Mouse (Mus musculus): ENCODE measurements around the gene Srgap2.
A peak's percentile ranks its signal among the peaks of the same experiment; 100 is the strongest.

Gene Srgap2

DNA sequence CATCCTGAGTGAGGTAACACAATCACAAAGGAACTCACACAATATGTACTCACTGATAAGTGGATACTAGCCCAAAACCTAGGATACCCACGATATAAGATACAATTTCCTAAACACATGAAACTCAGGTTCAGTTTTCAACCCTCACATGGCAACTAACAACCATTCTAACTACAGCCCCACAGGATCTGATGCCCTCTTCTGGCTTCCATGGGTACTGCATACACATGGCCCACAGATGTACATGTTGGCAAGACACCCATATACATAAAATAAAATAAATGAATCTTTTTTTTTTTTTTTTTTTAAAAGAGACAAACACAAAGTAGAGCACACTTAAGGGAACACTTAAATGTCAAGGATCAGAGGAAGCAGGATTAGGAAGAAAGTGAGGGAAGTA, 198.1 kb downstream of the Srgap2 start:
- DNase-seq: peak; percentile 30

DNA sequence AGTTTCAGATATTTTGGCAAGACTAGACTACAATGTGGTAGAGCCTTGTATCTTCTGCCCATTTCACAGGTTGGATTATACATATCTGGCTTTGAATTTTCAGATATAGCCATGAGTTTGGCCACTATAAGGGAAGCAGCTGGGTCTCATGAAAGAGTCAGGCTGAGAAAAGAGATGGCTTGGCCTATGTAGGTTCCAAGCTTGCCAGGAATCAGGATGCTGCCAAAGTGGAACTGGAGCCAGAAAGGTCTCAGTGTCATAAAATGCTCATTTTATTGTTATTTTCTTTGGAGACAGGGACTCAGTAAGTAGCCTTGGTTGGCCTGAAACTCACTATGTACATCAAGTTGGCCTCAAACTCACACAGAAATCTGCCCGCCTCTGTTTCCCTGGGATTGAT, 200.0 kb downstream of the Srgap2 start:
- no peak for DNase-seq

DNA sequence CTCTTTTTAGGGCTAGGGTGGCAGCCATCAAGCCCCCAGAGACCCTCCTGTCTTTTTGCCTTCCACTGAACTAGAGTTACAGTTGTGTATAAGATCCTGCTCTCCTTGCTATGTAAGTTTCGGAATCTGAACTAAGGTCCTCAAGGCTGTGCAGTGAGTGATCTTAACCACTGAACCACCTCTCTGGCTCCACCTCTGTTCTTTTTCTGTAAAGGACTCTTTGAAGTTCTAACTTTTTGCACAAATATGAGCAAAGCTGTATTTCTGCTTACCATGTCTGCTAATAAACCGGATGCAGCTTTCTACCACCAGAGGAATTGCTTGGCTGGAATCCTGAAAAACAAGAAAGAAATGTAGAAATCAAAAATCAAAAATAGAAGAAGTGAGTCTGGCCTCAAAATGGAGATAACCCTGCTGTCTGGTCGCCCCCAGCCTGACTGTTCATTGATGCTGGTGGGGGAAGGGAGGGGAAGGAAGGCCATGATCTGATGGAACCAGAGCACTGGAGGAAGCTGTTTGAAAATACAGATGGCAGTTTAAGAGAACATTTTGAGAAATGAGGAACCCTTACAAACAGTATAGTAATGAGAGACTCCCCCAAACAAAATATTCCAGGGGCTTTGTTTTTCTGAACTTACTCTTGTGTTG, 202.2 kb downstream of the Srgap2 start:
- DNase-seq: no peak

DNA sequence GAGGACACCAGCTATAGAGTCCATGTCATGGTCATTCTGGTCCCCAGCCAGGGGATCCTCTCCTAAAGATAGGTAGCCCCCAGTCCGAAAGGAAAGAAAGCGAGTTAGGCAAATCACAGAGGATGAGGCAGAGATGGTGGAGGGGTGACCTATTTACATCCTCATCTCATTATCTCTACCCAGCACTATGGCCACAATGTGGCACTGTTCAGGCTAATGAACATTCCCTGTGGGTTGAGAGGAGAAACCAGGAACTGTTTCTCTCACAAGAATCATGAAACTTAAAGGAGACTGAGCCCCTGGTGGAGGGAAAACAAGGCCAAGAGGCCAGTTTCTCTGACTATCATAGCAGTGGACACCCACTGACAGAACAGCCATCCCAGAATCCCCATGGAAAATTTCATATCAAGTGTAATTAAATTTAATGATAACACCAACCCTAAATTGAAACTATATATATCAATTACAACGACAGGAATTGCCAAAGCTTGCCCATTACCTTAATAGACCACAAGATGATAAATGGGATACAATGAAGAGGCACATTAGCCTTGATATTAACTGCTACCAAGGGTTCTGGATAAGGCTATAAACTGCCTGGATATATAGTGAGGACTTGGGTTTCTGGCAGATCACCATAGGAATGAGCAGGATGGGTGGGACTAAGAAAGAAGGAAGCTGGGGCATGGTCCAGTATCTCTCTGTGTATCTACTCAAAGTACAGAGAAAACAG, 207.4 kb downstream of the Srgap2 start:
- no peak for DNase-seq

DNA sequence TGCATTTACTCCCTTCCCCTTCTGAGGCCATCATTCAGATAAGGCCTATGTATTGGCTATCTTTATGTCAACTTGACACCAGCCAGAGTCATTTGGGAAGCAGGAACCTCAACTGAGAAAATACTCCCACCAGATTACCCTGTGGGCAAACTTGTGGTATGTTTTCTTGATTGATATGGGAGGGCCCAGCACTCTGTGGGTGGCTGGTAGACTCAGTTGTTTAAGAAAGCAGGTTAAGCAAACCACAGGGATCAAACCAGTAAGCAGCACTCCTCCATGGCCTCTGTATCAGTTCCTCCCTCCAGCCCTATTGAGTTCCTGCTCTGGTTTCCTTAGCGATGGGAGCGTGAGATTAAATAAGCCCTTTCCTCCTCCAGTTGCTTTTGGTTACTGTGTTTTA, 208.8 kb downstream of the Srgap2 start:
- no peak for DNase-seq

DNA sequence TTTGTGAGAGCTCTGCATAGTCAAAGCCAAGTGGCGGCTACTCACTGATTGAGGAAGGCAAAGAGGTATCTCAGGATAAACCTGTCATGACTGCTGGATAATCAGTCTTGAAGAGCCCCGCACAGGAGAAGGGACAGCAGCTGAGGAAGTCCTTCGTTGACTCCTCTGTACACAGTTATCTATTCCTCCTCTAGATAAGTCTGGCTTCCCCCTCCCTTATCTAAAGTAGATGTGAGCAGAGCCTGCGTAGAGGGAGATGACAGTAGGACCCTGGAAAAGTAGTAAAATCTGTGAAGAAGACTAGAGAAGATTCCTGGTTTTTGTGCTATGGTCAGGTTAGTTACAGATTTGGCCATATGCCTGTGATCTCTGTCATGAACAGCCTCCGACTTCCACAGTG, 209.5 kb downstream of the Srgap2 start:
- no peak for DNase-seq

DNA sequence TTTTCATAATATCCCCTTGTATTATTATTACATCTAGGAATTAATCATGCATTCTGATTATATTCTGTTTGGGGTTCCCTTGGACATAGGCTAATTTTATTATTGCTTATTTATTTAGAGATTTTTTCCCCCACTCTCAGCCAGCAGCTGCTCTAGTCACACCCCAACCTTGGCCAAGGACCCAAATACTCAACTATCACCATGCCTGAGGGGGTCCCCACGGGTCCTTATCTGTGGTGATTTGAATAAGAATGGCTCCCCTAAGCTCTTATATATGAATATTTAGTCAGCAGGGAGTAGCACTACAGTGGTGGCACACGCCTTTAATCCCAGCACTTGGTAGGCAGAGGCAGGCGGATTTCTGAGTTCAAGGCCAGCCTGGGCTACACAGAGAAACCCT, 215.9 kb downstream of the Srgap2 start:
- DNase-seq: no peak

DNA sequence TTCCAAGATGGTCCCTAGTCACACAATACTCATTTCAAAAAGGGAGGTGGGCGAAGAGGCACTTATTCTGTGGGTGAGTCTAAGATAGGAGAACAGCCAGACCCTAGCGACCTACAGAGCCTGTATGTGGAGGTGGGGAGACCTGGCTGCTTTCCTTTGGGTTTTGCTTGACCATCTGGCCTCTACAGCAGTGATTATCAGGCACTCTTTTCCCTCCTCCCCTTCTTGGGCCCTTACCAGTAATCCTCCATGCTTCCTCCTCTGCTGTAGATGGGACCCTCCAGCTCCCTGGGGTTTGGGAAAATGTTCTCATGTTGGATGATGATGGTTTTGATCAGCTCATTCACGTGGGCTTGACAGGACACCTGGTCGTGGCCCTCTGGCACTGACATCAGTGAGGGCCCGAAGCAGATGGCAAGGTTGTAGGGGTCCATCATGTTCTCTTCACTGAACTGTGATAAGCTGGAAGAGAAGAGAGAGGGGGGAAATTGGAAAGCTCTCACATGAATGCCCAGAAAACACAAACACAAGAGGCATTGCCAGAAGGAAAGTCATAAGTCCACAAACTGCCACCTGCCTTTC, 216.8 kb downstream of the Srgap2 start:
- no peak for DNase-seq

DNA sequence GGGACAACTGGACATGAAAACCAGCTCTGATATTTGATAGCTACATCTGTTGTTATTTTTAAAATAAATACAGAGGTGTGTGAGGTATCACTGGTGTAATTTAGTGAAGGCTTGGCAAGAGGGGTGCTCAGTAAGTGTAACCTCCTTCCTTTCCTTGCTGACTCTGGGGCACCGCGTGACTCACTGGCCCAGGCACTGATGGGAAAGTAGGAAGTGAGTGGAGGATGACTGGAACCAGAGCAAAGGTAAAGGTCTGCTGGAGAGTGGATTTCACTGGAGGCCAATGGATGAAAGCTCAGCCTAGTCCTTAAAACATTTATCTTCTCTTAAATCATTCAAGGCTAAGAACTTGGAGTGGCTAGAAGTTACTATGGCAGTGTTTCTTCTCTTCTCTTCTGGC, 226.4 kb downstream of the Srgap2 start:
- DNase-seq: no peak

DNA sequence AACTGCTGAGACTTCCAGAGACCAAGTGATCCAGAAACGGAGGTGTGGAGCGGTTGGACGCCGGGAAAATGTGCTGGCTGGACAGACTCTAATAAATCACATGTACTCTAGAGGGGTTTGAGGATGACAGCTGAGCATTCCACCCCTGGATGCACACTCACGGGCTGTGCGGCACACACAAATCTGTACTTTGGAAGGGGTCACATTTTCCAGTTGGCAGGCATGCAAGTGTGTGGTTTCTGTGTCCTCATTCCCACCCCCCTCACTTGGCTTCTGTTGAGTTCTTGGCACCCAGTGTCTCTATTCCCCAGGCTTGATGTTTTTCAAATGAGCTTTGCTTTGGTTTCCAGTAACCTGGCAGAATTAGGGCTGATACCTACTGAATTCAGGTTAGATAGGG, 227.4 kb downstream of the Srgap2 start:
- DNase-seq: no peak

DNA sequence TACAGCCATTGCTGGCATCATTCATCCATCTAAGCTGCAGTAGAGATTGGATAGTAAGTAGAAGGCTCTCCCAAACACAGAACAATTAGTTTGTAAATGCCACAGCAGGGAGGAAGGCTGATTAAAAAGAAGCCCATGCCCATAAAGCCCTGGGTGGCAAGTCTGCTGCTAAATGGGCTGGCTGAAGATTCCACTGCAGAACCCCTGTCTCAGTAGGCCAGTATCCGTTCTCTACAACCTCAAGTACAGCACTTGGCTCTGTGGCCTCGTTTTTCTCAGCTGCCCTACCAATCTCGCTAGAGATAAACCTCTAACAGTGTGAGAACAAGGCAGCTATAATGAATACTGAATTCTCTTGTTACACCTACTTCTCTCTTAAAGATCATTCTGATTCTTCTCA, 227.9 kb downstream of the Srgap2 start:
- no peak for DNase-seq

DNA sequence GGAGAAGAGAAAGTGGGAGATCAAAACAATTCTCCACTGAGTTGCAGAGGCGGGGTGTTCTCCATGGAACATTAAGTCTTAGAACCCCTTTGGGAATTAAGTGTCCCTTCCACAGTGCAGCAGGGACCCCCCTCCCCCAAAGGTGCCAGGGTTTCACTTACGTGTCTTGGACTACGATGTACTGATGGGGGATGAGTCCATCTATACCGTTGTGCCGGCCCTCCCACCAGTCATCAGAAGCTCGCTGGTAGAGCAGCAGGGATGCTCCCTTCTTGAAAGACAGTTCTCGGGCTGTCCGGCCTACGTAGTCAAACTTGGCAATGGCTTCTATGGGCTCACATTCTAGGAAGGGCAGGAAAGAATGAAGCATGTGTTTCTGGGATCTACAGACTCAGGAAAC, 229.0 kb downstream of the Srgap2 start:
- DNase-seq: no peak

DNA sequence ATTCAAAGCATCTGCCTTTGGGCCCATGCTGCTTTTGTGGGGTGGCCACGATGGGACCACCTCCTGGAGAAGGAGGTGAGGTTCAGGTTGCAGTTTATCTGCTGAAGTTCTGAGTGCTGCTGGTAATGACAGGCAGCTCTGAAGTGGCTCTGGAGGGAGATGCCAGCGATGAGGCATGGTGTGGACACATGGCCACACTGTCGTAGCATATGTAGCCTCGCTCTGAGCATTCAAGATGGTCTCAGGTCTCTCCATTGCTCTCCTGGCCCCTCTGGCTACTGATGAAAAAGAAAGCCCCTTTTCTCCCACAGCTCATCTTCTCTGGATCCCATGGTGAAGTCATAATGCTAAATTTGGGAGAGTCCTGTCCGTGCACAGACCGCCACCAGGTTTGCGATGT, 230.4 kb downstream of the Srgap2 start:
- no peak for DNase-seq

DNA sequence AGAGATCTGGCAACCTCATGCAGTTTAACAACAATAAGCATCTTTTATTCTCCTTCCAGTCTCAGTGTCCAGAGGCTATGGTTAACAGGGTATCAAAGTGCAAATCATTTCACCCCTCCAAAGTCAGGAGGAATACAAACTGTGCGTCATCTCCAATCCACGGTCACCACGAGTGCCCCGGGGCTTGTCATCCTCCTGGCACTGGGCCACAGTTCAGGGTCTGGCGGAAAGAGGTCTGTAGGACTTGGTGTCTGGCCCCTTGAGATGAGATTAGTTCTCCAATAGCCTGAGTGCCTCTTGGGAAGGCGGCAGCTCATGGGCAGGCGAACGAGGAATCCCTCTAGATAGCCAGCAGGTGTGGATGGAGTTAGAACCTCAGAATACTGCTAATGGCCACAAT, 232.0 kb downstream of the Srgap2 start:
- no peak for DNase-seq

DNA sequence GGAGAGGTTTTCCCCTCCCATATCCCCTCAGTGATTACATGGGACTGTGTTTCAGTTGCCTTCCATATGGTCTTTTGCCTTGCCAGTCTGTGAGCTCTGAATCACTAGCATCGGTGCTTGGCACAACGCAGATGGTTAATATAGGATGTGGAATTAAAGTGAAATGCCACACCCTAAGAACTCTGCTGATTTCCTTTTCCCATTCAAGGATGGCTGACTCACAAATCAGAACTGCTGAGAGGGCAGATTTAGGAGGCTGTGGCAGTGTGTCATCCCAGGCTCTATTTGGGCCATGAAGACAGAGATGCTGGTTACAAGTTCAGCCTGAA, 233.3 kb downstream of the Srgap2 start:
- no peak for DNase-seq

DNA sequence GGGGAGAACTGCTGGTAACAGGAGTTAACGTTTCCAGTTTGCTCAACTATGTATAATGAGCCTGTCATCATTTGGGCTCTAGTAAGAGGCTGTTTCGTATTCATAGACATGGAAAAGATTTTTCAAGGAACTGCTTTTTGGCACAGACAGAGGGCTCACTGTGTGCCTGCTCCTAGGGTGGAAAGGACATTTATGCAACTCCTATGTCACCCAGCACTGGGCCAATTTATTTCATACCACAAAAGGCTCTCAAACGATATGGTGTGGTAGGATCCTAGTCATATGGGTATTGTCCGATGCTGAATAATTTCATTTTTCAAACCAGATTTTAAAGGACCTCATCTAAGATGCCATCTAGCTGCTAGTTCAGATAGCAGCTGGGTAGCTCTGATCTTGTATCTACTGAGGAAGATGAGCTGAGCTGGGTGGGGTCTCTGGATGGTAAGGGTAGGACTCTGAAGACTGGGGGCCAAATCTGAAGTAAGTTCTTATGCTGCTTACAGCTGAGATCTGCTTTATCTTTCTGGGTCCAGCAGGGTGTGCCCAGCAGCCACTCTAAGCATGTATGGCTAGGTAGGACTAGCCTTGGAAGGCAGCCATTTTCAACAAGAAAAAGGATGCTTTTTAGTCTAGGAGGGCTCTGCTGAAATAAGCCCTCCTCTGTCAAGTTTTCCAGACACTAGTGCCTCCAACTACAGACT, 233.8 kb downstream of the Srgap2 start:
- no peak for DNase-seq

DNA sequence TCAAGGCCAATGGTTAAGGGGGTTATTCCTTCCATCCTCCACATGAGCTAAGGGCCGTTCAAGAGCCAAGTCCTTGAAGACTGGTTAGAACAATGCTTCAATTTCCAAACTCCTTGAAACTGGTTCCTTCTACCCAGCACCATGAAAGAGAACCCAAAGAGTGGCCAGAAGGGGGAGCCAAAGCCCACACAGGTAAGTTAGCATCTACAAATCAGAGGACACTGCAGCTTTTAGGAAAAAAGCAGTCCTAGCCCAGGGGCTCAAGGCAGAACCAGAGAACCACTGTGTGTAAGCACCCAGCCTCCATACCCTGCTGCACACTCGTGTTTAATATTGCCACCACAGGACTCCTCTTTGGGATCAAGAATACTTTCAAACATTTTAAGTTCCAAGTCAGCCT, 236.5 kb downstream of the Srgap2 start:
- DNase-seq: peak; percentile 80

DNA sequence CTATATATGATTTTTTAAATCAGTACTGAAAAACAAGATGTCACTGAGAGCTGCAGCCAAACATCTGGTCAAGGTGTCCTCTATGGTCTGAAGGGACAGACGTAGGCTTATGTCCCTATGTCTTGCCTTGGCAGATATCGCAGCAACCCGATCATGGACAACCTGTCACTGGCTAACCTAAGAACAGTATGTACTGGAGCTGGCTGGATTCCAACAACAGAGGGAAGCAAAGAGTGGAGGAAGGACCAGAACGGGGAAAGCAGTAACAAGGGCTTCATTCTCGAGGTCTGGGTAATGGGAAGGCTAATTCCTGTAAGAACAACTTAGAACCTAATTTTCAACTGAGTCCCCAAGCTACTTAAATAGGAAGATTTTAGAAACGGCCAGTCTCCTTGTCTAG, 238.2 kb downstream of the Srgap2 start:
- no peak for DNase-seq

DNA sequence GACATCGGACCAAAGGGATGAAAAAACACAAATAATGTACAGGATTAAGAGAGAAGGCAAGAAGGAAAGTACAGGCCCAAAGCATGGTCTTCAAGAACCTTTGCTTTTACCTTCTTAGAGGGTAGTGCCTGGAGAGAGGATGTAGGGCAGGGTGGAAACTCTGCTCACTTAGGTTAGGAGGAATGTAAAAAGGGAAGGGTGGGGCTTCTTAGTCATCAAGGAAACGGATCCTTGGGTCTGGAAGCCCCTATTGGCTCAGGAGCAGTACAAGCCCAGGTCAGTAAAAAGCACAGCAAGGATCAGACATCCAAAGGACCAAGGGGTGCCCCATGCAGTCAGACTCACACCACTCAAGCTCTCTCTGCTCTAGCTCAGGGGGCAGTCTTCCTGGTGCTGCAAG, 239.9 kb downstream of the Srgap2 start:
- no peak for DNase-seq

DNA sequence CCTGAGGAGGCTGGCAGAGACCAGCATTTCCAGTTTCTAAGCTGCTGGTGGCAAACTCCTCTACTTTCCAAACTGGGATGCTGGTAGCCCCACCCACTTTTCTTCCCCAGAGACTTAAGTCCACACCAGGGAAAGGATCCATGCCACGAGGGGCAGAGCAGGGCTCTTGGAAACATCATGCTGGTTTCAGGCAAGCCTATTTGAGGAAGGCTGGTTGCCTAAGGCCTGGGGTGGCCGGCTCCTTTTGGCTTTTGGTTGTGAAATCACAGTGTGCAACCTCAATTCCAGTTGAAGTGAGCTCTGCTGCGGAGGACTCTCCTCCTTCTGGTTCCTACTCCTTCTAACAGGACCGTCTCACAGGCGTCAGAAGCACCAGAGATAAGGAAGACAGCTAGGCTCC, 240.3 kb downstream of the Srgap2 start:
- peak; percentile 20 for DNase-seq

DNA sequence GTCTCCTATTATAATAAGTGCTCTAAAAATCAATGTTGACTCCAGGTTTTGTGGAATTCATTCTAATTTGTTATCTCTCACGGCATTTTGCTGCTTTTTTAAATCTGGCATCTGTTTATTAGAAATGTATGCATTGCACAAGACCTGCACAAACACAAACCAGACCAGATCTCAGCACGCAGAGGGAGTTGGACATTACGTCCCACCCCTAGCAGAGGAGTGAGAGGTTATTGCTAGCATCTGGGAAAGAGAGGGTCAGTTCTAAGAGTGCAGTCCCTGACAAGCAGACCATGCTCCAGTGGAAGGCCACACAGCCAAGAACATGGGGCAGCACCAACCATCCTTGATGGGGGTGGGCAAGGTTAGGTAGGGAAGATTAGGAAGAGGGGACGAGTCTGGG, 242.5 kb downstream of the Srgap2 start:
- no peak for DNase-seq

DNA sequence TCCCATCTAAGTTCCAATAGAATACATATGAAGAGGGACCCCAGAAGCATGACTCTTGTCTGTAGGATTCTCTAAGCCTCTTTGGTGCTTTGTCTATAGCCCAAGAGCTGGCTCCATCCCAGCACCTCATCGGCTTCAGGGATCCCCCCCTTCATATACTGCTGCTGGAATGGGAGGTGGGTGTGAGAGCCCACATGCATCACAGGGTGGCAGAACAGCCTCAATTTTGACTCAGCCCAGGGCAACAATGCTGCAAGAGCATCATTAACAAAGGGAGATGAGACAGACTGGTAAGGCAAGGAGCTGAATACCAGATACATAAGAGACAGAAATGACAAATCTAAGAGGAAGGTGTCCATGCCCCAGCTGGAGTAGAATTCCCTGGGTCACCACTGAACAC, 243.0 kb downstream of the Srgap2 start:
- no peak for DNase-seq

DNA sequence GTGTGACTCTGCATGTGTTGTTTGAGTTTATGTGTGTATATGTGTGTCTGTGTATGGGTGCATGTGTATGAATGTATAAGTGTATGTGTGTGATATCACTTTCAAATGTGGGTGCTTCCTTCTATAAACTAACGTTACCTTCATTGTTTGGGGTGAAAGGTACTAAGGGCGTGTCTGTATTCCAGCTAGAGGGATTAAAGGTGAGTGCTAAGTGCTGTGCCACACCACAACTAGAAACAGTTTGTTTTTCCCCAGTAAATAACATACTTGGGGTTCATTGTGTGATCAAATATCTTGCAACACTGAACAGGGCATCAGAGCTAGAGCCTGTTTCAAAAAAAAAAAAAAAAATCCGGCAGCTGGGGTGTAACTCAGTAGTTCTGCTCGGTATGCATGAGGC, 245.4 kb downstream of the Srgap2 start:
- no peak for DNase-seq

DNA sequence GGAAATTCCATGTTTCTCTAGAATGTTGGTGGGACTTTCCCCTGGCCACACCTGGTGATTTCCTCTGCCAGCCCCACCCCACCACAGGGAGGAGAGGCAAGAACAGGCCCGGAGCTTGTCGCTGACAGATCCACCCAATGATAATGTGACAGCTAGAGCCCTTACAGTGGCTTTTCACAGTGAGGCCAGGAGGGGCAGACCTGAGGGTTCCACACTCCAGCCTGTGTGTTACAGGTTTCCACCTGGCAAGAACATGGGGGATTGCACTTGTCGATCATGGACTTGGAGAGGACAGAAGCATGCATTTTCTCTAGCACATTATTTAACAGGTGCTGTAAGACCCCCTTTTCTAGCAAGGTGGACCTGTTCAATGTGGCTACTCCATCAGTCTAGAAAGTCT, 246.9 kb downstream of the Srgap2 start:
- DNase-seq: no peak
